Mouse (Mus musculus) heart, embryonic 14.5 days (tissue): ENCODE results near the gene Vmn1r209. TPM values are rescaled to one million over a fixed set of nuclear protein-coding genes. Genes with fewer than 3 reads are reported as not detected.
"Not testable (repeated sequence)": the region's sequence is repeated elsewhere in the genome, so short reads cannot be mapped to it uniquely, and the experiment has no call there.

Source experiments
- ATAC-seq: fragments of 200-750 bp; cut with Nextera tagmentation; 2 replicates; pipeline ENCODE4 v1.8.0; 2017; ENCODE audit warnings: low read depth, moderate TSS enrichment; ENCODE audit not compliant: insufficient number of reproducible peaks, insufficient read depth, low FRiP score
- H3K27ac ChIP-seq, 2 experiments: fragments of 200-500 bp in 1 of 2; fragments of 300-500 bp in 1 of 2; sonication (generic) in 1 of 2; replicated peaks in 1 of 2; 2 replicates each; pipeline ENCODE4 v1.5.1; 2012 to 2014; ENCODE audit warnings: low read depth in 2 of 2, low read length in 2 of 2, control low read depth in 1 of 2, mild to moderate bottlenecking in 1 of 2, mixed read lengths in 1 of 2; ENCODE audit not compliant: control insufficient read depth in 1 of 2, insufficient read depth in 1 of 2
- H3K27me3 ChIP-seq: fragments of 300-500 bp; sonication (generic); 2 replicates; pipeline ENCODE4 v1.6.1; 2014; ENCODE audit warnings: mild to moderate bottlenecking, low read length, control low read depth; ENCODE audit not compliant: control insufficient read depth, insufficient read depth
- H3K36me3 ChIP-seq: fragments of 300-500 bp; sonication (generic); 2 replicates; pipeline ENCODE4 v1.6.1; 2014; ENCODE audit warnings: mild to moderate bottlenecking, control low read depth, low read length, mixed read lengths; ENCODE audit not compliant: control insufficient read depth, insufficient read depth
- H3K4me1 ChIP-seq, 2 experiments: fragments of 200-500 bp in 1 of 2; fragments of 300-500 bp in 1 of 2; sonication (generic) in 1 of 2; 2 replicates each; pipeline ENCODE4 v1.6.1; 2012 to 2014; ENCODE audit warnings: low read length in 2 of 2, control low read depth in 1 of 2, mixed read lengths in 1 of 2; ENCODE audit not compliant: control insufficient read depth in 2 of 2, insufficient read depth in 2 of 2
- H3K4me2 ChIP-seq: fragments of 300-500 bp; sonication (generic); 2 replicates; pipeline ENCODE4 v1.6.1; 2014; ENCODE audit warnings: mild to moderate bottlenecking, low read length
- H3K4me3 ChIP-seq, 2 experiments: fragments of 200-500 bp in 1 of 2; fragments of 300-500 bp in 1 of 2; sonication (generic) in 1 of 2; 2 replicates each; pipeline ENCODE4 v1.5.1; 2012 to 2014; ENCODE audit warnings: low read length in 2 of 2, mild to moderate bottlenecking in 2 of 2, control low read depth in 1 of 2, low read depth in 1 of 2, moderate library complexity in 1 of 2; ENCODE audit not compliant: control insufficient read depth in 1 of 2, insufficient read depth in 1 of 2
- H3K9ac ChIP-seq: fragments of 300-500 bp; sonication (generic); 2 replicates; pipeline ENCODE4 v1.6.1; 2014; ENCODE audit warnings: mild to moderate bottlenecking, low read length
- H3K9me3 ChIP-seq: fragments of 300-500 bp; sonication (generic); 2 replicates; pipeline ENCODE4 v1.6.1; 2016; ENCODE audit warnings: low read length, control low read depth; ENCODE audit not compliant: control insufficient read depth
- WGBS: fragments of 180-500 bp; shearing (Covaris S2); extraction: QIAGEN DNeasy Blood & Tissue Kit; methylation state at CpG from one replicate; pipeline ENCODE4 v1.1.7; 2014; 5-methylcytosine and 5-hydroxymethylcytosine counted together
- polyA plus RNA-seq: library from polyadenylated mRNA; unstranded; fragments of >200 nt; fragmentation: Nextera tagmentation; extraction: Ambion mirVana; gene quantifications from 2 replicates; pipeline ENCODE4 v1.2.1, GENCODE M21; 2014

Gene Vmn1r209
- polyA plus RNA-seq, 1 experiment from 2014 or later: not detected

DNA sequence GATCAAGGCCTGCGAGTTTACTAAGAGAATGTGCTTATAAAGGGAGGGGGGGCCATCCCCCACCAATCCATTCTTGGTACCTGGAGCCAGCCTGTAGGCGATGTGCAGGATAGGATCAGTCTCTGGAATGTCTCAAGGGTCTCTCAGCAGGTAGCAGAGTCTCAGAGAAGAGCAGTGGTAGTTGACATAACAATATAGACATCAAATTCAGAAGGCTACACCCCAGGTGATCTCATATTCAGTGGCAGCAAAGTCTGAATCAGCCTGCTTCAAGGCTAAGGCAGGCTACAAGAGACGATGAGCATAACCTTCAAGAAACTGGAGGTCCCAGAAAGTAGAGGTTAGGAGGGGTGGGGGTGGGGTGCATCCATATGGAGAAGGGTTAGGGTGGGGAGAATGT is 21.4 kb downstream of the Vmn1r209 start:
- not testable (repeated sequence) for H3K4me1 ChIP-seq, H3K27me3 ChIP-seq, H3K4me3 ChIP-seq, ATAC-seq, H3K9me3 ChIP-seq, H3K4me2 ChIP-seq, H3K36me3 ChIP-seq, H3K9ac ChIP-seq, H3K27ac ChIP-seq
- 78% methylated on average over 3 of the region's 3 CpGs for WGBS

DNA sequence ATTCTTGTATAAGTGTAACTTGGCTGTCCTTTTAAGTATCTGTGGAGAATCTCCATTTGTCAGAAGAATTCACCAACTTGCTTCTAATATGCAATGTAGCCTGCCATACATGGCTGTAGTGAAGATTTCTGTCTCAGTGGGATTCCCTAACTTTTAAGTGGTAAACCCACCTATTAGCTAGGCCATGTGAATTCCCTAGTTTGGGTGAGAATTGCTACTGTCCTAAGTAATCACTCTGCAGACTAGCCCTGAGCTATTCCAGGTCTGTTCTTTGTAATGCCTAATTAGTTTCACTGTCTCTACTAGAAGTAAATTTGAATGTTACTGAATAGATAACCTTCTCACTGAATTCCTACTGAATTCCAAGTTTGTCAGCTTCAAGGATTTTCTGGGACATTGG is 25.3 kb downstream of the Vmn1r209 start:
- not testable (repeated sequence) for H3K4me2 ChIP-seq, H3K4me3 ChIP-seq, H3K27me3 ChIP-seq, H3K9ac ChIP-seq, ATAC-seq, H3K9me3 ChIP-seq, H3K4me1 ChIP-seq, H3K36me3 ChIP-seq, H3K27ac ChIP-seq

DNA sequence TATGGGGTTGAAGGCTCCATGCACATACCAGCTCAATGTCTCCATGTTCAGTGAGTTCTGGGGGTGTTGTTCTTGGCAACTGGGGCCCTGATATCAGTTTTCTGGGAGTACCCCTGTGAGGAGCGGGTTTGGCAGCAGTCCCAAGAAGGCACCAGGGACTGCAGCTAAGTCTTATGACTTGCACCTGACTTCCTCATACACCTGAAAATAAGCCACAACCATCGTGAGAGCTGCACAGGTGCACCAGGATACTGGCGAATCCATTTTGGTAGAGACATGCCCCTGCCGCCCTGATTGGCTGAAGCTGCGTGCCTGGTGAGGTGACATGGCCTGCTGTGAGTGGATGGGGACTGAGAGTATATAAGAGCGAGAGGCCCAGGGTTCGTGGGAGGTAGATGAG is 32.2 kb downstream of the Vmn1r209 start, which contains the start of gene Vmn1r208:
Gene Vmn1r208, minus strand, starts transcription at position 101 of the 400 bp plus-strand sequence.
- ATAC-seq, H3K27ac ChIP-seq, H3K9ac ChIP-seq, H3K9me3 ChIP-seq, H3K4me2 ChIP-seq, H3K4me1 ChIP-seq, H3K27me3 ChIP-seq, H3K36me3 ChIP-seq, H3K4me3 ChIP-seq: not testable (repeated sequence)
- no CpG with 5 or more reads among the region's 7 CpGs for WGBS

DNA sequence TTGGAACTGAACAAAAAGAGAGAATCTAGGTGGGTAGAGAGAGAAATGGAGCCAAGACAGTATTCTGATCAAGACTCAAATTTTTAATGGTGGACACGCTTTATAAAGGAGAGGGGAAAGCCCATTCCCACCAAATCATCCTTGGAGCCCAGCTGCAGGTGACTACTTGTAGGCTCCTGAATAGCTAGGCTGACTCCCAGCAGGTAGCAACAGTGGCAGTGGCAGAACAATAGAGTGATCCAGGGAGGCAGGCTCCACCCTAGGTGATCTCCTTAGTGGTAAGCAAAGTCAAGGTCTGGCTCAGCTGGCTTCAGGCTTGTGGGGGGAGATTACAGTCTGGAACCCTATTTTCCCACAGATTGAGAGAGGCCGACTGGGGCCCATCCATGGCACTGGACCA is 37.9 kb downstream of the Vmn1r209 start:
- 77% methylated on average over 1 of the region's 2 CpGs for WGBS
- not testable (repeated sequence) for H3K4me1 ChIP-seq, H3K27me3 ChIP-seq, ATAC-seq, H3K4me3 ChIP-seq, H3K27ac ChIP-seq, H3K9me3 ChIP-seq, H3K36me3 ChIP-seq, H3K9ac ChIP-seq, H3K4me2 ChIP-seq

Other genes starting within 250 kb of the Vmn1r209 start
- gene Vmn1r205, start 216.7 kb downstream of the Vmn1r209 start, polyA plus RNA-seq: not detected in 2 replicates
- gene Vmn1r206, start 185.4 kb downstream of the Vmn1r209 start, polyA plus RNA-seq: not detected in 2 replicates
- gene Vmn1r207-ps, start 80.1 kb downstream of the Vmn1r209 start, polyA plus RNA-seq: not detected in 2 replicates
- gene Vmn1r208, start 32.3 kb downstream of the Vmn1r209 start, polyA plus RNA-seq: not detected in 2 replicates
- not detected in 2 replicates for gene Vmn1r210, start 21.7 kb upstream of the Vmn1r209 start, polyA plus RNA-seq
- not detected in 2 replicates for gene Vmn1r211, start 47.9 kb upstream of the Vmn1r209 start, polyA plus RNA-seq
- not detected in 2 replicates for gene Vmn1r212, start 74.5 kb upstream of the Vmn1r209 start, polyA plus RNA-seq
- gene Vmn1r213, start 198.0 kb upstream of the Vmn1r209 start, polyA plus RNA-seq: not detected in 2 replicates
- gene Vmn1r214, start 220.7 kb upstream of the Vmn1r209 start, polyA plus RNA-seq: not detected in 2 replicates